Comparison of ENCODE assay signal across 9 mouse cellular contexts in the genomic region with DNA sequence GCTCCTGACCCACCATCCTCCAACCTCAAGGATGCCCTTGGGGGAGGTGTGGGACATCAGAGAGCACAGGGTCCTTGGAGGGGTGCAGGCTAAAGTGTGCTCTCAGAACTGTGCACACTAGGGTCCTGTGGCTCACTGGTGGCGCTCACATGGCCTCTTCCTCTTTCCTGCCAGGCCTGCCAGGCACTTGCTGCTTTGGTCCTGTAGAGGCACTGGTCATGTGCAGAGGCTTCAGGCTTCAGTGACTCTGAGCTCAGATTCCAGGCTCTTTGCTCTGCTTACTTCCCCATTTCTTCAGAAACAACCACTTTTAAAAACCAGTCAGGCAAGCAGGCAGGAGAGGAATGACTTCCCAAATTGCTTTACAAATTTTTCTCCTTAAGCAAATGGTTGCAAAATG. TPM values are rescaled to one million over a fixed set of nuclear protein-coding genes. Genes with fewer than 3 reads are reported as not detected.
DNase-seq lines count a peak whose midpoint lies in the region; ATAC-seq and TF ChIP-seq lines count a peak whose summit lies in the region.
"Had no signal": no experiment of that assay in that cellular context is flagged by ENCODE, and none has a peak within 500 bp of the region (broad histone marks: within the 10 kb centered on the region; RNA-seq: fewer than 3 reads in every experiment).

No protein-coding gene starts in this region.

- no peak overlapping the region for H3K27ac ChIP-seq in liver, embryonic 12.5 days
- H3K27ac ChIP-seq in kidney, adult 2 months (ENCODE audit: insufficient read depth, low read depth, low read length) = peak overlapping the region; percentile 41; the same call in 1 of the 2 replicates

- no peaks in the 10 kb centered on the region for H3K36me3 ChIP-seq in liver, embryonic 12.5 days
- H3K36me3 ChIP-seq in kidney, adult 2 months (ENCODE audit: control insufficient read depth, insufficient read depth, low read length) = no peaks in the 10 kb centered on the region

- DNase-seq in liver = peak; percentile 29
- DNase-seq in kidney, adult 2 months = peak; percentile 68
- no peak for DNase-seq in lung, adult 2 months
- peak; percentile 21 to 23 for DNase-seq in spleen, adult 18-20 months
- no peak for DNase-seq in gastrocnemius, postnatal 14 days
- no peak for DNase-seq in gastrocnemius, postnatal 10 days
- no peak for DNase-seq in thymus, postnatal 0 days (ENCODE audit: low spot score)
- DNase-seq: thymus, adult 2 months had no signal

- peaks cover 10% of the 10 kb centered on the region; the same call in 1 of the 2 replicates for H3K27me3 ChIP-seq in liver, embryonic 12.5 days (replicated peaks)
- H3K27me3 ChIP-seq in kidney, adult 2 months (replicated peaks; ENCODE audit: control insufficient read depth, insufficient read depth, low read length) = no peaks in the 10 kb centered on the region

- no peak; the same call in 1 of the 2 replicates for TF ChIP-seq CTCF in kidney, adult 2 months (conservative IDR thresholded peaks at IDR 0.05; ENCODE audit: insufficient read depth, insufficient read length, low read depth, low read length)
- TF ChIP-seq CTCF in lung, adult 2 months (IDR thresholded peaks at IDR 0.05; ENCODE audit: insufficient read depth, low read length) = peak; percentile 34; the same call in 1 of the 2 replicates

- H3K9ac ChIP-seq in liver, embryonic 12.5 days = no peak overlapping the region

- TF ChIP-seq POLR2A in kidney, adult 2 months (IDR thresholded peaks at IDR 0.05; ENCODE audit: low read depth, low read length) = no peak
- no peak for TF ChIP-seq POLR2A in lung, adult 2 months (IDR thresholded peaks at IDR 0.05; ENCODE audit: borderline replicate concordance, extremely low read depth, low read depth, low read length)

- no peaks in the 10 kb centered on the region for H3K4me1 ChIP-seq in liver, embryonic 12.5 days
- H3K4me1 ChIP-seq in kidney, adult 2 months (ENCODE audit: control insufficient read depth, insufficient read depth, low read length) = 0 out of 2 replicates have a peak, but pooled peaks cover 5% of the 10 kb centered on the region
- H3K4me1 ChIP-seq in lung, adult 2 months (ENCODE audit: control insufficient read depth, insufficient read depth, low read length) = no peaks in the 10 kb centered on the region

- H3K4me2 ChIP-seq in liver, embryonic 12.5 days = no peak overlapping the region

- H3K4me3 ChIP-seq in liver, embryonic 12.5 days = no peak overlapping the region
- no peak overlapping the region for H3K4me3 ChIP-seq in kidney, adult 2 months (ENCODE audit: insufficient read depth, low read depth, low read length)
- no peak overlapping the region for H3K4me3 ChIP-seq in lung, adult 2 months (replicated peaks; ENCODE audit: extremely low read depth, low read depth, low read length)

- no peaks in the 10 kb centered on the region for H3K9me3 ChIP-seq in liver, embryonic 12.5 days (replicated peaks)

- intact Hi-C loops in gastrocnemius, postnatal 14 days (cut with DNase I; ENCODE audit: low total_unique reads) = no loop called here

- ATAC-seq in liver, embryonic 12.5 days = no peak

- 41% methylated on average over 1 of the region's 1 CpGs for WGBS in liver, embryonic 12.5 days (ENCODE audit: insufficient replicate concordance)
- WGBS in kidney, adult 2 months = 21% methylated on average over 1 of the region's 1 CpGs
- 36% methylated on average over 1 of the region's 1 CpGs for WGBS in lung, adult 2 months

RNA-seq across cellular contexts. Expression of a gene that starts 34.9 kb away (rescaled TPM):
- 26.3 and 29.4 TPM in 2 replicates for polyA plus RNA-seq in liver, embryonic 12.5 days (2016; fragmentation: Nextera tagmentation; extraction: Ambion mirVana)
- 29.4 and 37.8 TPM in 2 replicates for polyA plus RNA-seq in kidney, adult 2 months (2012; rRNA removed)
- 59.4 and 59.9 TPM in 2 replicates for polyA plus RNA-seq in lung, adult 2 months (2012; rRNA removed)
- 1 to 10 TPM; 4.7 to 5.6 TPM for total RNA-seq in gastrocnemius, postnatal 14 days (2021)
- total RNA-seq in gastrocnemius, postnatal 10 days (2021) = 10 to 100 TPM in 1 of 2 experiments, 1 to 10 TPM in 1; 7.0 to 11.9 TPM
- polyA plus RNA-seq in thymus, postnatal 0 days (2015; fragmentation: Nextera tagmentation; extraction: Ambion mirVana) = 9.0 and 10.0 TPM in 2 replicates

Comparison
In these comparisons a context has a peak if more than half of its experiments do, and no peak if none do; other contexts are left out.
1. DNase-seq: peak in liver (single experiment), kidney, adult 2 months (single experiment) and spleen, adult 18-20 months (2 of 2); none in lung, adult 2 months (single experiment), gastrocnemius, postnatal 14 days (single experiment), gastrocnemius, postnatal 10 days (single experiment) and thymus, postnatal 0 days (single experiment).